Mouse (Mus musculus) liver, postnatal 0 days (tissue): ENCODE measurements at regions not wholly inside any gene's neighbourhood (a gene's known extent, or its start where the extent isn't known, plus 50 kb on each side); places are given as distances from the start of the nearest gene placed in this dataset.

Experiments used
- CTCF ChIP-seq: sonication (generic); IDR thresholded peaks from 2 replicates; pipeline ENCODE4 v1.5.1; 2016; ENCODE audit warnings: antibody characterized with exemption, low read depth
- EP300 ChIP-seq: IDR thresholded peaks from 2 replicates; pipeline ENCODE4 v1.6.1; 2016; ENCODE audit warnings: antibody characterized with exemption, low read depth, mild to moderate bottlenecking

- TF ChIP-seq CTCF (no peak), EP300 (no peak)
Observed at GRCm38 (mm10) chr6:25994044-25994443, 185.0 kb upstream of the Pot1a start.
